Mouse (Mus musculus) ES-Bruce4 (cell line): ENCODE measurements around the gene Ly75. TPM values are rescaled to one million over a fixed set of nuclear protein-coding genes. Genes with fewer than 3 reads are reported as not detected.

Experiments used
- H3K27ac ChIP-seq: 2 replicates; pipeline ENCODE4 v1.5.1; 2012; ENCODE audit warnings: low read length, inconsistent platforms; ENCODE audit not compliant: insufficient read depth
- H3K27me3 ChIP-seq: 2 replicates; pipeline ENCODE4 v1.6.1; 2012; ENCODE audit warnings: mild to moderate bottlenecking, low read length, inconsistent platforms; ENCODE audit not compliant: control insufficient read depth, poor library complexity, insufficient read depth, severe bottlenecking
- H3K36me3 ChIP-seq: 2 replicates; pipeline ENCODE4 v1.6.1; 2012; ENCODE audit warnings: inconsistent platforms, mild to moderate bottlenecking, low read length, moderate library complexity; ENCODE audit not compliant: control insufficient read depth, poor library complexity, insufficient read depth, severe bottlenecking
- H3K4me1 ChIP-seq: one replicate; pipeline ENCODE4 v1.8.1; 2011; ENCODE audit warnings: low read length; ENCODE audit not compliant: control insufficient read depth, insufficient read depth
- H3K4me3 ChIP-seq: 2 replicates; pipeline ENCODE4 v1.5.1; 2011; ENCODE audit warnings: low read depth, mild to moderate bottlenecking, low read length
- H3K9ac ChIP-seq: 2 replicates; pipeline ENCODE4 v1.6.1; 2012; ENCODE audit warnings: low read depth, mild to moderate bottlenecking, inconsistent platforms; ENCODE audit not compliant: poor library complexity, severe bottlenecking
- H3K9me3 ChIP-seq: replicated peaks from 2 replicates; pipeline ENCODE4 v1.6.1; 2012; ENCODE audit warnings: mild to moderate bottlenecking, low read length, inconsistent platforms; ENCODE audit not compliant: control insufficient read depth, poor library complexity, insufficient read depth, severe bottlenecking
- CTCF ChIP-seq: IDR thresholded peaks from one replicate; pipeline ENCODE4 v1.8.1; 2011; ENCODE audit warnings: low read depth, low read length
- EP300 ChIP-seq: IDR thresholded peaks from 2 replicates; pipeline ENCODE4 v1.6.1; 2011; ENCODE audit warnings: low read depth, low read length; ENCODE audit not compliant: insufficient read depth
- POLR2A ChIP-seq: IDR thresholded peaks from one replicate; pipeline ENCODE4 v1.8.1; 2011; ENCODE audit warnings: low read length; ENCODE audit not compliant: insufficient read depth
- polyA plus RNA-seq: library from polyadenylated mRNA; stranded (reverse); fragments of >200 nt; gene quantifications from 2 replicates; pipeline ENCODE4 v1.2.4, GENCODE M21; 2011; ENCODE audit warnings: low read depth; ENCODE audit not compliant: missing spikeins, insufficient read depth, insufficient read length

Ly75 gene
- polyA plus RNA-seq: 10.0 and 12.3 TPM in 2 replicates

DNA sequence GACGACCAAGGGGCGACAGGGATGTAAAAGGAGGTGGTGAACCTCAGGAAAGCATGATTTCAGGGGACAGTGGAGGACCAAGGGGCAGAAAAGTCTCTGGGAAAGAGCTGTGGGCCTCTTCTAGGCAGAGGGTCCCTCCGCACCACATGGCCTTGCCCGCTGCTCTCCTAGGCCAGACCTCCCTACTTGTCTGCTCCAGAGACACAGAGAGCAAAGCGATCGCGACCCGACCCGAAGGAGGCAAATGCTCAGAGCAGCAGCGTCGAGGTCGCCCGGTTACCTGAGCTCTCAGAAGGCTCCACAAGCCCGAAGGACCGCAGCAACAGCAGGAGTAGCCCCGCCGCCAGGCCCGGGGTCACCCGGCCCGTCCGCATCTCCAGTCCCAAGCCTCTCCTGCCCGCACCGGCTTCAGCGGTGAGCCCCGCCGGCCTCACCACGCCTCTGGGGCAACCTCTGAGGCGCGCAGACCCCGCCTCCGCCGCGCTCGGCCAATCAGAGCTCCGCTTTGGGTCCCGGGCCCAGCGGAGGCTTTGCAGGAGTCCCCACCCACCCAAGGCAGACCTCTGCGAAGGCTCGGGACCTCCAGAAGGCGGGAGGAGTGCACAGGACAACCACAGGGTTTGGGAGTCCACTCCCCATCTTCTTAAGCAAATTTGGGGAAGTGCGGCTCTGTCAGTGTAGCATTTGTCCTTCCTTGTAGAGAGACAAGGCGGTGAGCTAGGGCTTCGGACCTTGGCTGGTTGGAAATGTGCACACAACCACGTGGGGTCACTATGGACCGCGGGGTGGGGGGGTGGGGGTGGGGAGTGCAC, at the start of gene Ly75:
Ly75 (minus strand) TSS at position 446 of the 812 bp plus-strand sequence.
- Histone ChIP-seq H3K27ac (peak within 1 kb of the TSS; percentile 56; the same call in 1 of the 2 replicates), H3K9ac (peak within 1 kb of the TSS; percentile 65), H3K4me1 (peaks cover 2% of the 10 kb centered on the region), H3K27me3 (no peaks in the 10 kb centered on the region), H3K36me3 (no peaks in the 10 kb centered on the region), H3K9me3 (no peaks in the 10 kb centered on the region), H3K4me3 (peak within 1 kb of the TSS; percentile 83)
- TF ChIP-seq POLR2A (peak; percentile 78), EP300 (0 out of 2 replicates have a peak, but pooled peaks have one; percentile 18), CTCF (no peak)

- Histone ChIP-seq H3K36me3 (no peaks in the 10 kb centered on the region), H3K9me3 (no peaks in the 10 kb centered on the region), H3K4me3 (no peak overlapping the region), H3K9ac (no peak overlapping the region), H3K27ac (no peak overlapping the region), H3K4me1 (no peaks in the 10 kb centered on the region), H3K27me3 (no peaks in the 10 kb centered on the region)
- TF ChIP-seq CTCF (no peak), EP300 (no peak), POLR2A (no peak)
Measured at GRCm38 (mm10) chr2:60430315-60431021, 47.4 kb upstream of the Ly75 start.

DNA sequence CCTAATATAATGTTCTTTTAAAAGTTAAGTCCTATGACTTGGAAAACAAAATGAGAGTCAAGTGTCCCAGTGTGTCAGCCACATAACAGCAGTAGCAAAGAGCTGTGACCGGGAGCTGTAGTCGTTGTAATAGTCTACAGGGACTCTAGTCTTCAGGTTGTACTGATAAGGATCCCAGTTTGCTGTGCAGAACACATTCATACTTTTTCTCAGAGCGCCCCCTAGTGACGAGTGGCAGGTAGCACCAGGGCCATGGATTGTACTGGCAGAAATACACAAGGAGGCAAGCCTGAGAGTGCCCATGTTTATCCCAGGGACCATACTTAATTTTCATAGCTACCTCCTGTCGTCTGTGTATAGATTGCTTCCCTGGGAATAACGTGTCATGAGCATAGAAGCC, 35.0 kb upstream of the Ly75 start:
- Histone ChIP-seq H3K4me3 (no peak overlapping the region), H3K9me3 (no peaks in the 10 kb centered on the region), H3K4me1 (no peaks in the 10 kb centered on the region), H3K36me3 (no peaks in the 10 kb centered on the region), H3K9ac (no peak overlapping the region), H3K27me3 (no peaks in the 10 kb centered on the region), H3K27ac (no peak overlapping the region)
- TF ChIP-seq CTCF (peak; percentile 96), EP300 (no peak), POLR2A (no peak)

DNA sequence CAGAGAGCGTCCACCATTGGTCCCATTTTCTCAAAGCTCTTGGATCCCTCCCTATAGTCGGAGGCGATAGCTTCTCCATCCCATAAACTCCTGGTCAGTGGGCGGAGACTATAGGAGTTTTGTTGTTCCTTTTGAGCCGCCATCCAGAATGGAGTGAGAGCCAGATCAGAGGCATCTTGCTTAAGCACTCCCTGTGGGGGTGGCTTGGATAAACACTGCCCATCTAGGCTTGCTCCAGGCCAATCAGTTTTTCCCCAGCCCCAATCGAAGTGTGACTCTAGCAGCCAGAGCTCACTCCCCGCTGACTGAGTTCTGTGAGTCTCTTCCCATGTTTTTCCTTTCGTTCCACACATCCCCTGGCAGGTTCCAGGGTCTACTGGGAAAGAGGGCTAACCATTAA, 31.2 kb upstream of the Ly75 start:
- Histone ChIP-seq H3K9me3 (no peaks in the 10 kb centered on the region), H3K4me3 (peak overlapping the region; percentile 34), H3K27ac (peak overlapping the region; percentile 38), H3K27me3 (no peaks in the 10 kb centered on the region), H3K4me1 (peaks cover 7% of the 10 kb centered on the region), H3K9ac (no peak overlapping the region), H3K36me3 (no peaks in the 10 kb centered on the region)
- no peak for TF ChIP-seq POLR2A
- TF ChIP-seq EP300: no peak
- TF ChIP-seq CTCF: no peak

GRCm38 (mm10) chr2:60413006-60413650, 30.0 kb upstream of the Ly75 start:
- H3K9me3 ChIP-seq: no peaks in the 10 kb centered on the region
- no peaks in the 10 kb centered on the region for H3K27me3 ChIP-seq
- H3K4me3 ChIP-seq: no peak overlapping the region
- no peak for TF ChIP-seq CTCF
- no peak for TF ChIP-seq EP300
- H3K9ac ChIP-seq: no peak overlapping the region
- H3K4me1 ChIP-seq: peaks cover 9% of the 10 kb centered on the region
- no peak overlapping the region for H3K27ac ChIP-seq
- H3K36me3 ChIP-seq: no peaks in the 10 kb centered on the region
